Mouse (Mus musculus): ENCODE data around the gene Wfdc1. TPM values are rescaled to one million over a fixed set of nuclear protein-coding genes. Genes with fewer than 3 reads are reported as not detected.

Gene Wfdc1
- polyA plus RNA-seq, 1 experiment = 41.3 TPM

DNA sequence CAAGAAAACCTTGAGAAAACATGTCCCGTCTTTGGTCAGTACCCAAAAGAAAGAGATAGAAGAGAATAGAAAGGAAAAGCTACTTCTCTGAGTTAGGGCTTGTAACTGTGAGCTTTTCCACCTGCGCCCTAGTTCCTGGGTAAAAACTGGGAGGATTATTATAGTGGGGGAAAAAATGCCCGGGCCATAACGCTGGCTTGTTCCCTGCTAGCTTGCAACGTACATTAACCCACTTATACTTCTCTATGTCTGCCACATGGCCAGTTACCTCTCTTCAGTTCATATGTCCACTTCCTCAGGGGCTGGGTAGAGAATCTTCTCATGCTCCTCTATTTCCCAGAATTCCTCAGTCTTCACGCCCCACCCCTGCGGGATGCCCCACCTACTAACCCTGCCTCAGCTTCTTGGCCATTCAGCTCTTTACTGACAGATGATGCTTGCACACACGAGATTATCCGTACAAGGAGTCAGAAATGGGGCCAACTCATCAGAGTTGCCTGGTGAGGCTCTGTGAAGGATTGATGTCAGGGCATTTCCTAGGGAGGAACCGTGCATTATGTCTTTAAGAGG lies 70.3 kb downstream of the Wfdc1 start:
- DNase-seq (ENCODE audit: low read depth) = no peak

DNA sequence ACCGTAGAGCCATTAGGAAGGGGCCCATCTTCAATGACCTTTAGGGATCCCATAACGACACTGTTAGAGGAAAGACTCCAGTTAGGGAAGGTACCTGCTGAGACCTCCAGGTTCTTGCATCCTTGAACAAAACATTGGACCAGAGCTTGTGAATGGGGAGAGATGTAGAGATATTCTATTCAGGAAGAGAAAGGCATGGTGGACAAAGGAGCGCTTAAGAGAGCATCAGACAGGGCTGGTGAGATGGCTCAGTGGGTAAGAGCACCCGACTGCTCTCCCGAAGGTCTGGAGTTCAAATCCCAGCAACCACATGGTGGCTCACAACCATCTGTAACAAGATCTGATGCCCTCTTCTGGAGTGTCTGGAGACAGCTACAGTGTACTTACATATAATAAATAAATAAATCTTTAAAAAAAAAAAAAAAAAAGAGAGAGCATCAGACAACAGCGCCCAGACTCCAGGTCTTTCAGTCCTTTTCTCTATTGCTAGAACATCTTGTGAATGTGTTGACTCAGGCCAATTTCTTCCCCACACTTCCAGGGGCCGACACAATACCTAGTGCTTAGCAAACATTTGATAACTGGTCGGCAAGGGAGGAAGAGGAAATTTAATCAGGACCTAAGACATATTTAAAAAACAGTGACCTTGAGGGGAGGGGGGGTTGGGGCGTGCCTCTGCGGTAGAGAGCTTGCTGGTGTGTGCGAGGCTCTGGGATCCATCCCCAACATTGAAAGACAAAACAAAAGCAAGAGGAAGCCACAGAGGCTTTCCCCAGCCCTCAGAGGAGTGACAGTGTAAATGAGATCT lies 71.1 kb downstream of the Wfdc1 start:
- DNase-seq (ENCODE audit: low read depth) = no peak

Other genes starting within 250 kb of the Wfdc1 start
- 20.6 and 31.2 TPM in 2 replicates for gene Osgin1, start 232.2 kb upstream of the Wfdc1 start, polyA plus RNA-seq (2012; rRNA removed)
- gene Necab2, start 219.6 kb upstream of the Wfdc1 start, polyA plus RNA-seq (2012; rRNA removed) = 0.81 and 1.2 TPM in 2 replicates
- gene Slc38a8, start 164.7 kb upstream of the Wfdc1 start, polyA plus RNA-seq (2012; rRNA removed) = 0.18 and 0.24 TPM in 2 replicates
- 103 and 107 TPM in 2 replicates for gene Mbtps1, start 107.6 kb upstream of the Wfdc1 start, polyA plus RNA-seq (2012; rRNA removed)
- 26.2 and 28.6 TPM in 2 replicates for gene Hsdl1, start 91.2 kb upstream of the Wfdc1 start, polyA plus RNA-seq (2012; rRNA removed)
- 2.0 and 4.0 TPM in 2 replicates for gene Dnaaf1, start 91.1 kb upstream of the Wfdc1 start, polyA plus RNA-seq (2012; rRNA removed)
- gene Taf1c, start 61.1 kb upstream of the Wfdc1 start, polyA plus RNA-seq (2012; rRNA removed) = 13.6 and 17.8 TPM in 2 replicates
- 0.33 and 0.36 TPM in 2 replicates for gene Adad2, start 53.6 kb upstream of the Wfdc1 start, polyA plus RNA-seq (2012; rRNA removed)
- 3.7 and 5.2 TPM in 2 replicates for gene Kcng4, start 30.7 kb upstream of the Wfdc1 start, polyA plus RNA-seq (2012; rRNA removed)
- 0.38 and 0.49 TPM in 2 replicates for gene Atp2c2, start 33.6 kb downstream of the Wfdc1 start, polyA plus RNA-seq (2012; rRNA removed)
- gene Tldc1, start 112.1 kb downstream of the Wfdc1 start, polyA plus RNA-seq (2012; rRNA removed) = 9.9 and 12.8 TPM in 2 replicates
- gene Cotl1, start 174.2 kb downstream of the Wfdc1 start, polyA plus RNA-seq (2012; rRNA removed) = 81.5 and 109 TPM in 2 replicates
- gene Klhl36, start 195.9 kb downstream of the Wfdc1 start, polyA plus RNA-seq (2012; rRNA removed) = 23.8 and 26.3 TPM in 2 replicates
- 44.4 and 87.8 TPM in 2 replicates for gene Usp10, start 244.0 kb downstream of the Wfdc1 start, polyA plus RNA-seq (2012; rRNA removed)
- gene Gm20388, start 244.5 kb downstream of the Wfdc1 start, polyA plus RNA-seq (2012; rRNA removed) = 85.6 and 119 TPM in 2 replicates

Data from gonadal fat pad, adult 2 months (tissue).